Mouse (Mus musculus): ENCODE results near the gene Mmp1b. TPM values are rescaled to one million over a fixed set of nuclear protein-coding genes. Genes with fewer than 3 reads are reported as not detected.

Mmp1b gene
- polyA plus RNA-seq, 1 experiment from 2014 or later, result not detected

GRCm38 (mm10) chr9:7335766-7336680 is 51.8 kb downstream of the Mmp1b start:
- TF ChIP-seq EP300 (IDR thresholded peaks at IDR 0.05; ENCODE audit: low read depth), result no peak
- no peak for TF ChIP-seq CTCF (IDR thresholded peaks at IDR 0.05; ENCODE audit: low read depth)
- no peak for DNase-seq

DNA sequence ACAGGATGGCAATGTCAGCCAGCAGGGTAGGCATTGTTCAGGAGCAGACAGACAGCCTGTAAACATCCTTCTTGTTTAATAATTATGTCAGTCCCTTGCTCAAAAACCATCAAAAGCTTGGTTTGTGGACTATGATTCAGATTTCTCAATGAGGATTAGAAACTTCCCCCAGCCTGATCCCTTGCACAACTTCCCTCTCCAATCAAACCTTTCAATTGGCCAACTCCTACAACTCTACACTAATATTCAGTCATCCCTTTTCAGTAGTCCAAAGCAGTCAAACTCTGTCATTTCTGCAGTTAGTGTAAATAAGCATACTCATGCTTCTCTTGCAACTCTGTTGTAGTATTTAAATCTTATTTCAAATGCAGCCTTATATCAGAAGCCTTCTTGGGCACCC is 56.0 kb downstream of the Mmp1b start:
- no peak for ATAC-seq
- no peak overlapping the region for H3K27ac ChIP-seq (ENCODE audit: low read depth)
- TF ChIP-seq CTCF (IDR thresholded peaks at IDR 0.05; ENCODE audit: low read depth) (no peak), EP300 (IDR thresholded peaks at IDR 0.05; ENCODE audit: low read depth) (no peak)
- H3K9me3 ChIP-seq (ENCODE audit: low read length), result no peaks in the 10 kb centered on the region
- no peak for DNase-seq
- H3K4me3 ChIP-seq (ENCODE audit: low read depth, low read length), result no peak overlapping the region
- no peaks in the 10 kb centered on the region for H3K4me1 ChIP-seq (ENCODE audit: insufficient read depth)
- H3K36me3 ChIP-seq (replicated peaks; ENCODE audit: insufficient read depth, low read length), result no peaks in the 10 kb centered on the region
- no peak overlapping the region for H3K4me2 ChIP-seq (ENCODE audit: low read depth, low read length)
- H3K9ac ChIP-seq (replicated peaks), result no peak overlapping the region
- no peaks in the 10 kb centered on the region for H3K27me3 ChIP-seq (ENCODE audit: insufficient read depth, low read length)

More at GRCm38 (mm10) chr9:7335766-7336680, 51.8 kb downstream of the Mmp1b start:
- WGBS (ENCODE audit: insufficient replicate concordance), result 73% methylated on average over 5 of the region's 6 CpGs
- Histone ChIP-seq H3K4me2 (ENCODE audit: low read depth, low read length) (no peak overlapping the region), H3K4me3 (ENCODE audit: low read depth, low read length) (no peak overlapping the region), H3K36me3 (replicated peaks; ENCODE audit: insufficient read depth, low read length) (no peaks in the 10 kb centered on the region), H3K4me1 (ENCODE audit: insufficient read depth) (no peaks in the 10 kb centered on the region), H3K9me3 (ENCODE audit: low read length) (no peaks in the 10 kb centered on the region), H3K27ac (ENCODE audit: low read depth) (no peak overlapping the region), H3K27me3 (ENCODE audit: insufficient read depth, low read length) (no peaks in the 10 kb centered on the region), H3K9ac (replicated peaks) (no peak overlapping the region)
- ATAC-seq, result no peak

Other genes starting within 250 kb of the Mmp1b start
- gene Dync2h1, start 203.6 kb downstream of the Mmp1b start, polyA plus RNA-seq (2015; fragmentation: Nextera tagmentation; extraction: Ambion mirVana), result 1.3 and 1.5 TPM in 2 replicates
- gene Dcun1d5, start 203.5 kb downstream of the Mmp1b start, polyA plus RNA-seq (2015; fragmentation: Nextera tagmentation; extraction: Ambion mirVana), result 46.0 and 50.2 TPM in 2 replicates
- 0.28 and 0.37 TPM in 2 replicates for gene Mmp13, start 115.5 kb downstream of the Mmp1b start, polyA plus RNA-seq (2015; fragmentation: Nextera tagmentation; extraction: Ambion mirVana)
- gene Mmp12, start 43.7 kb downstream of the Mmp1b start, polyA plus RNA-seq (2015; fragmentation: Nextera tagmentation; extraction: Ambion mirVana), result 0.27 and 0.63 TPM in 2 replicates
- gene Mmp3, start 57.8 kb upstream of the Mmp1b start, polyA plus RNA-seq (2015; fragmentation: Nextera tagmentation; extraction: Ambion mirVana), result not detected in 2 replicates
- gene Mmp10, start 114.3 kb upstream of the Mmp1b start, polyA plus RNA-seq (2015; fragmentation: Nextera tagmentation; extraction: Ambion mirVana), result not detected in 2 replicates
- gene Mmp8, start 170.4 kb upstream of the Mmp1b start, polyA plus RNA-seq (2015; fragmentation: Nextera tagmentation; extraction: Ambion mirVana), result 16.8 and 17.2 TPM in 2 replicates
- 0.33 and 0.38 TPM in 2 replicates for gene Mmp27, start 183.3 kb upstream of the Mmp1b start, polyA plus RNA-seq (2015; fragmentation: Nextera tagmentation; extraction: Ambion mirVana)
- gene Mmp20, start 240.2 kb upstream of the Mmp1b start, polyA plus RNA-seq (2015; fragmentation: Nextera tagmentation; extraction: Ambion mirVana), result not detected in 2 replicates